Mouse (Mus musculus) bone marrow, adult 2 months (tissue): Measurements from ENCODE around the gene Plk3. TPM values are rescaled to one million over a fixed set of nuclear protein-coding genes. Genes with fewer than 3 reads are reported as not detected.
A peak's percentile ranks its signal among the peaks of the same experiment; 100 is the strongest.

Experiments
- H3K27ac ChIP-seq: fragments of 200-500 bp; 2 replicates; pipeline ENCODE4 v1.5.1; 2012; ENCODE audit warnings: low read depth, mild to moderate bottlenecking, control low read depth, inconsistent platforms, low read length; ENCODE audit not compliant: control insufficient read depth, poor library complexity, insufficient read depth
- H3K4me1 ChIP-seq: fragments of 200-500 bp; 2 replicates; pipeline ENCODE4 v1.6.1; 2011; ENCODE audit warnings: low read length; ENCODE audit not compliant: control insufficient read depth, insufficient read depth
- H3K4me3 ChIP-seq: fragments of 200-500 bp; replicated peaks from 2 replicates; pipeline ENCODE3; 2011; ENCODE audit warnings: mild to moderate bottlenecking, low read depth, low read length, control low read depth; ENCODE audit not compliant: control insufficient read depth
- CTCF ChIP-seq: fragments of 200-500 bp; IDR thresholded peaks from 2 replicates; pipeline ENCODE4 v1.5.1; 2011; ENCODE audit warnings: low read length, control low read depth; ENCODE audit not compliant: control insufficient read depth, insufficient read depth
- POLR2A ChIP-seq: fragments of 200-500 bp; IDR thresholded peaks from 2 replicates; pipeline ENCODE4 v1.6.1; 2011; ENCODE audit warnings: low read depth, mild to moderate bottlenecking, control low read depth, low read length, borderline replicate concordance; ENCODE audit not compliant: control insufficient read depth
- WGBS: fragments of 180-500 bp; shearing (Covaris S2); methylation state at CpG from one replicate; pipeline ENCODE4 v1.1.7; 2018; 5-methylcytosine and 5-hydroxymethylcytosine counted together
- polyA plus RNA-seq: library from polyadenylated mRNA; stranded (reverse); fragments of >200 nt; gene quantifications from 2 replicates; pipeline ENCODE4 v1.2.4, GENCODE M21; 2011; ENCODE audit warnings: low replicate concordance; ENCODE audit not compliant: missing spikeins, insufficient read depth, insufficient read length

Plk3 gene
- polyA plus RNA-seq, 1 experiment, result 7.8 TPM

- Histone ChIP-seq H3K27ac (peak overlapping the region; percentile 91), H3K4me3 (no peak overlapping the region), H3K4me1 (peaks cover 16% of the 10 kb centered on the region)
- WGBS, result 2% methylated on average over 14 of the region's 14 CpGs
- TF ChIP-seq CTCF, result no peak
- TF ChIP-seq POLR2A, result 0 out of 2 replicates have a peak, but pooled peaks have one; percentile 13
These were observed 9.0 kb downstream of the Plk3 start for GRCm38 (mm10) chr4:117124518-117125347.

GRCm38 (mm10) chr4:117124218-117124517 is 9.6 kb downstream of the Plk3 start:
- H3K27ac ChIP-seq, result peak overlapping the region; percentile 91
- 32% methylated on average over 3 of the region's 3 CpGs for WGBS
- peaks cover 16% of the 10 kb centered on the region for H3K4me1 ChIP-seq
- H3K4me3 ChIP-seq, result no peak overlapping the region
- TF ChIP-seq CTCF, result no peak
- no peak for TF ChIP-seq POLR2A

- Histone ChIP-seq H3K4me1 (peaks cover 16% of the 10 kb centered on the region), H3K4me3 (no peak overlapping the region), H3K27ac (peak overlapping the region; percentile 59)
- WGBS, result 47% methylated on average over 9 of the region's 9 CpGs
- TF ChIP-seq CTCF, result no peak
- TF ChIP-seq POLR2A, result no peak
These were observed 10.1 kb downstream of the Plk3 start for GRCm38 (mm10) chr4:117123546-117124217.

- peaks cover 16% of the 10 kb centered on the region for H3K4me1 ChIP-seq
- H3K4me3 ChIP-seq, result no peak overlapping the region
- no peak overlapping the region for H3K27ac ChIP-seq
- WGBS, result 80% methylated on average over 4 of the region's 4 CpGs
- TF ChIP-seq POLR2A (no peak), CTCF (no peak)
These were observed 11.6 kb downstream of the Plk3 start for GRCm38 (mm10) chr4:117122209-117122608.

- peak overlapping the region; percentile 83 for H3K4me3 ChIP-seq
- H3K4me1 ChIP-seq, result peaks cover 10% of the 10 kb centered on the region
- TF ChIP-seq POLR2A, result peak; percentile 55; the same call in 1 of the 2 replicates
- peak; percentile 91 for TF ChIP-seq CTCF
- peak overlapping the region; percentile 81 for H3K27ac ChIP-seq
- WGBS, result under 1% methylated on average over 69 of the region's 69 CpGs
These were observed 13.0 kb downstream of the Plk3 start for GRCm38 (mm10) chr4:117120445-117121414.

GRCm38 (mm10) chr4:117120052-117120444 is 13.7 kb downstream of the Plk3 start:
- peak overlapping the region; percentile 83 for H3K4me3 ChIP-seq
- H3K4me1 ChIP-seq, result peaks cover 9% of the 10 kb centered on the region

GRCm38 (mm10) chr4:117119636-117120035 is 14.1 kb downstream of the Plk3 start:
- H3K27ac ChIP-seq, result peak overlapping the region; percentile 81; the same call in 1 of the 2 replicates
- no peak overlapping the region for H3K4me3 ChIP-seq
- H3K4me1 ChIP-seq, result peaks cover 9% of the 10 kb centered on the region
- TF ChIP-seq POLR2A (no peak), CTCF (no peak)
- 88% methylated on average over 5 of the region's 5 CpGs for WGBS

More at GRCm38 (mm10) chr4:117120052-117120444, 13.7 kb downstream of the Plk3 start:
- TF ChIP-seq POLR2A, result no peak
- no peak for TF ChIP-seq CTCF
- WGBS, result 6% methylated on average over 10 of the region's 10 CpGs
- peak overlapping the region; percentile 81 for H3K27ac ChIP-seq
